Mouse (Mus musculus) heart, embryonic 15.5 days (tissue): ENCODE data around the gene Rpap1. TPM values are rescaled to one million over a fixed set of nuclear protein-coding genes. Genes with fewer than 3 reads are reported as not detected.
A peak's percentile ranks its signal among the peaks of the same experiment; 100 is the strongest.

Experiments
- ATAC-seq: fragments of 200-750 bp; cut with Nextera tagmentation; replicated peaks from 2 replicates; pipeline ENCODE4 v1.8.0; 2017; ENCODE audit warnings: low read depth, moderate TSS enrichment; ENCODE audit not compliant: insufficient number of reproducible peaks, insufficient read depth, low FRiP score
- H3K27ac ChIP-seq: fragments of 300-500 bp; sonication (generic); 2 replicates; pipeline ENCODE4 v1.5.1; 2015; ENCODE audit warnings: mild to moderate bottlenecking, inconsistent platforms
- H3K27me3 ChIP-seq: fragments of 300-500 bp; sonication (generic); 2 replicates; pipeline ENCODE4 v1.6.1; 2015; ENCODE audit warnings: inconsistent platforms
- H3K36me3 ChIP-seq: fragments of 300-500 bp; sonication (generic); 2 replicates; pipeline ENCODE4 v1.6.1; 2015; ENCODE audit warnings: mild to moderate bottlenecking, inconsistent platforms
- H3K4me1 ChIP-seq: fragments of 300-500 bp; sonication (generic); replicated peaks from 2 replicates; pipeline ENCODE4 v1.6.1; 2015; ENCODE audit warnings: inconsistent platforms
- H3K4me2 ChIP-seq: fragments of 300-500 bp; sonication (generic); 2 replicates; pipeline ENCODE4 v1.6.1; 2015; ENCODE audit warnings: inconsistent platforms, mild to moderate bottlenecking, moderate library complexity
- H3K4me3 ChIP-seq: fragments of 300-500 bp; sonication (generic); 2 replicates; pipeline ENCODE4 v1.5.1; 2015; ENCODE audit warnings: mild to moderate bottlenecking, inconsistent platforms
- H3K9ac ChIP-seq: fragments of 300-500 bp; sonication (generic); 2 replicates; pipeline ENCODE4 v1.6.1; 2015; ENCODE audit warnings: mild to moderate bottlenecking, inconsistent platforms
- H3K9me3 ChIP-seq: fragments of 300-500 bp; sonication (generic); replicated peaks from 2 replicates; pipeline ENCODE4 v1.6.1; 2016; ENCODE audit warnings: inconsistent platforms
- WGBS: fragments of 180-500 bp; shearing (Covaris S2); methylation state at CpG from one replicate; pipeline ENCODE4 v1.1.7; 2015; ENCODE audit warnings: mixed read lengths; 5-methylcytosine and 5-hydroxymethylcytosine counted together
- polyA plus RNA-seq: library from polyadenylated mRNA; unstranded; fragments of >200 nt; fragmentation: Nextera tagmentation; extraction: Ambion mirVana; gene quantifications from 2 replicates; pipeline ENCODE4 v1.2.1, GENCODE M21; 2015

The Rpap1 gene
- 15.4 and 20.6 TPM in 2 replicates for polyA plus RNA-seq

- H3K9ac ChIP-seq, result peak within 1 kb of the TSS; percentile 65
- peak within 1 kb of the TSS; percentile 80 for H3K4me2 ChIP-seq
- H3K27me3 ChIP-seq, result no peaks in the 10 kb centered on the region
- H3K27ac ChIP-seq, result peak within 1 kb of the TSS; percentile 89
- peaks cover 11% of the 10 kb centered on the region for H3K4me1 ChIP-seq
- under 1% methylated on average over 44 of the region's 44 CpGs for WGBS
- peak within 1 kb of the TSS; percentile 71 for H3K4me3 ChIP-seq
- ATAC-seq, result peak; percentile 93
- no peaks in the 10 kb centered on the region for H3K9me3 ChIP-seq
- H3K36me3 ChIP-seq, result peaks cover 7% of the 10 kb centered on the region
These were observed at the start of gene Rpap1 for GRCm38 (mm10) chr2:119787206-119787883. Gene Rpap1 (minus strand): TSS chr2:119787537.

GRCm38 (mm10) chr2:119834231-119834630 is 46.9 kb upstream of the Rpap1 start:
- H3K4me3 ChIP-seq, result no peak overlapping the region
- H3K27ac ChIP-seq, result no peak overlapping the region
- H3K36me3 ChIP-seq, result no peaks in the 10 kb centered on the region
- no peaks in the 10 kb centered on the region for H3K4me1 ChIP-seq
- H3K27me3 ChIP-seq, result no peaks in the 10 kb centered on the region
- no peak for ATAC-seq
- WGBS, result 76% methylated on average over 4 of the region's 4 CpGs
- H3K9me3 ChIP-seq, result no peaks in the 10 kb centered on the region
- H3K9ac ChIP-seq, result no peak overlapping the region
- H3K4me2 ChIP-seq, result no peak overlapping the region

GRCm38 (mm10) chr2:119830579-119830978 is 43.2 kb upstream of the Rpap1 start:
- Histone ChIP-seq H3K9me3 (no peaks in the 10 kb centered on the region), H3K4me1 (no peaks in the 10 kb centered on the region), H3K36me3 (no peaks in the 10 kb centered on the region), H3K27ac (no peak overlapping the region), H3K4me3 (no peak overlapping the region), H3K27me3 (no peaks in the 10 kb centered on the region), H3K9ac (no peak overlapping the region), H3K4me2 (no peak overlapping the region)
- ATAC-seq, result no peak
- WGBS, result 63% methylated on average over 2 of the region's 2 CpGs

- no peaks in the 10 kb centered on the region for H3K9me3 ChIP-seq
- no peak overlapping the region for H3K4me2 ChIP-seq
- no peak overlapping the region for H3K4me3 ChIP-seq
- H3K27ac ChIP-seq, result no peak overlapping the region
- no peak overlapping the region for H3K9ac ChIP-seq
- no peaks in the 10 kb centered on the region for H3K27me3 ChIP-seq
- H3K36me3 ChIP-seq, result no peaks in the 10 kb centered on the region
- H3K4me1 ChIP-seq, result peaks cover 3% of the 10 kb centered on the region; the same call in 1 of the 2 replicates
- WGBS, result 80% methylated on average over 9 of the region's 9 CpGs
- no peak for ATAC-seq
These were observed 33.8 kb upstream of the Rpap1 start for GRCm38 (mm10) chr2:119821136-119821535.

GRCm38 (mm10) chr2:119818668-119819272 is 31.4 kb upstream of the Rpap1 start:
- Histone ChIP-seq H3K27ac (no peak overlapping the region), H3K9ac (no peak overlapping the region), H3K4me1 (peaks cover 7% of the 10 kb centered on the region; the same call in 1 of the 2 replicates), H3K27me3 (no peaks in the 10 kb centered on the region), H3K9me3 (no peaks in the 10 kb centered on the region), H3K36me3 (no peaks in the 10 kb centered on the region), H3K4me2 (no peak overlapping the region), H3K4me3 (no peak overlapping the region)
- WGBS, result 41% methylated on average over 9 of the region's 9 CpGs
- no peak for ATAC-seq

GRCm38 (mm10) chr2:119817047-119817446 is 29.7 kb upstream of the Rpap1 start:
- ATAC-seq, result no peak
- H3K9me3 ChIP-seq, result no peaks in the 10 kb centered on the region
- no peaks in the 10 kb centered on the region for H3K27me3 ChIP-seq
- peaks cover 7% of the 10 kb centered on the region; the same call in 1 of the 2 replicates for H3K4me1 ChIP-seq
- H3K4me3 ChIP-seq, result no peak overlapping the region
- no peak overlapping the region for H3K27ac ChIP-seq
- H3K36me3 ChIP-seq, result no peaks in the 10 kb centered on the region
- 91% methylated on average over 5 of the region's 5 CpGs for WGBS
- no peak overlapping the region for H3K9ac ChIP-seq
- H3K4me2 ChIP-seq, result no peak overlapping the region

GRCm38 (mm10) chr2:119816611-119817010 is 29.3 kb upstream of the Rpap1 start:
- no peak for ATAC-seq
- no peak overlapping the region for H3K27ac ChIP-seq

GRCm38 (mm10) chr2:119814376-119814933 is 27.1 kb upstream of the Rpap1 start:
- H3K27ac ChIP-seq, result 0 out of 2 replicates have a peak overlapping the region, but pooled peaks have one; percentile 3
- 55% methylated on average over 7 of the region's 7 CpGs for WGBS

More at GRCm38 (mm10) chr2:119816611-119817010, 29.3 kb upstream of the Rpap1 start:
- no peak overlapping the region for H3K9ac ChIP-seq
- peaks cover 7% of the 10 kb centered on the region; the same call in 1 of the 2 replicates for H3K4me1 ChIP-seq
- H3K9me3 ChIP-seq, result no peaks in the 10 kb centered on the region
- no peak overlapping the region for H3K4me3 ChIP-seq
- no peaks in the 10 kb centered on the region for H3K27me3 ChIP-seq
- 96% methylated on average over 13 of the region's 13 CpGs for WGBS
- no peaks in the 10 kb centered on the region for H3K36me3 ChIP-seq
- H3K4me2 ChIP-seq, result no peak overlapping the region

GRCm38 (mm10) chr2:119811490-119812146 is 24.3 kb upstream of the Rpap1 start:
- H3K27ac ChIP-seq, result no peak overlapping the region
- no peak for ATAC-seq
- H3K4me2 ChIP-seq, result no peak overlapping the region
- peaks cover 13% of the 10 kb centered on the region for H3K4me1 ChIP-seq
- 67% methylated on average over 14 of the region's 14 CpGs for WGBS
- H3K9me3 ChIP-seq, result no peaks in the 10 kb centered on the region
- no peaks in the 10 kb centered on the region for H3K27me3 ChIP-seq
- no peak overlapping the region for H3K9ac ChIP-seq
- no peaks in the 10 kb centered on the region for H3K36me3 ChIP-seq
- H3K4me3 ChIP-seq, result no peak overlapping the region

More at GRCm38 (mm10) chr2:119814376-119814933, 27.1 kb upstream of the Rpap1 start:
- Histone ChIP-seq H3K36me3 (no peaks in the 10 kb centered on the region), H3K27me3 (no peaks in the 10 kb centered on the region), H3K4me2 (no peak overlapping the region), H3K4me1 (peaks cover 7% of the 10 kb centered on the region; the same call in 1 of the 2 replicates), H3K9ac (no peak overlapping the region), H3K9me3 (no peaks in the 10 kb centered on the region), H3K4me3 (no peak overlapping the region)
- no peak; the same call in 1 of the 2 replicates for ATAC-seq

- 83% methylated on average over 12 of the region's 12 CpGs for whole genome bisulfite sequencing
- Histone ChIP-seq H3K4me2 (no peak overlapping the region), H3K36me3 (no peaks in the 10 kb centered on the region)
These were observed 23.6 kb upstream of the Rpap1 start for GRCm38 (mm10) chr2:119810890-119811289.

GRCm38 (mm10) chr2:119808881-119809280 is 21.5 kb upstream of the Rpap1 start:
- H3K4me1 ChIP-seq, result peaks cover 23% of the 10 kb centered on the region
- no peak overlapping the region for H3K4me3 ChIP-seq
- no peaks in the 10 kb centered on the region for H3K9me3 ChIP-seq
- no peak overlapping the region for H3K27ac ChIP-seq
- no peak overlapping the region for H3K4me2 ChIP-seq
- no peaks in the 10 kb centered on the region for H3K27me3 ChIP-seq
- H3K9ac ChIP-seq, result no peak overlapping the region
- WGBS, result 26% methylated on average over 4 of the region's 4 CpGs
- ATAC-seq, result 0 out of 2 replicates have a peak, but pooled peaks have one; percentile 30
- no peaks in the 10 kb centered on the region for H3K36me3 ChIP-seq

More at GRCm38 (mm10) chr2:119810890-119811289, 23.6 kb upstream of the Rpap1 start:
- no peaks in the 10 kb centered on the region for H3K27me3 ChIP-seq
- ATAC-seq, result no peak
- H3K4me1 ChIP-seq, result peaks cover 13% of the 10 kb centered on the region
- H3K9me3 ChIP-seq, result no peaks in the 10 kb centered on the region
- no peak overlapping the region for H3K4me3 ChIP-seq
- H3K9ac ChIP-seq, result no peak overlapping the region
- no peak overlapping the region for H3K27ac ChIP-seq
